Mouse (Mus musculus) neural tube, embryonic 14.5 days (tissue): ENCODE data around the gene Htr1d. TPM values are rescaled to one million over a fixed set of nuclear protein-coding genes. Genes with fewer than 3 reads are reported as not detected.

Source experiments
- ATAC-seq: fragments of 200-750 bp; cut with Nextera tagmentation; 2 replicates; pipeline ENCODE4 v1.8.0; 2017; ENCODE audit warnings: low read depth, mild to moderate bottlenecking, moderate TSS enrichment, moderate library complexity
- H3K27ac ChIP-seq: fragments of 300-500 bp; sonication (generic); 2 replicates; pipeline ENCODE4 v1.5.1; 2014; ENCODE audit warnings: low read depth, mild to moderate bottlenecking, control low read depth, low read length, moderate library complexity, mixed read lengths
- H3K27me3 ChIP-seq: fragments of 300-500 bp; sonication (generic); 2 replicates; pipeline ENCODE4 v1.6.1; 2014; ENCODE audit warnings: low read length; ENCODE audit not compliant: control insufficient read depth, insufficient read depth
- H3K36me3 ChIP-seq: fragments of 300-500 bp; sonication (generic); 2 replicates; pipeline ENCODE4 v1.6.1; 2014; ENCODE audit warnings: low read length, mixed read lengths; ENCODE audit not compliant: control insufficient read depth, insufficient read depth
- H3K4me1 ChIP-seq: fragments of 300-500 bp; sonication (generic); 2 replicates; pipeline ENCODE4 v1.6.1; 2014; ENCODE audit warnings: low read length; ENCODE audit not compliant: control insufficient read depth, insufficient read depth
- H3K4me2 ChIP-seq: fragments of 300-500 bp; sonication (generic); 2 replicates; pipeline ENCODE4 v1.6.1; 2014; ENCODE audit warnings: mild to moderate bottlenecking, low read depth, low read length, control low read depth
- H3K4me3 ChIP-seq: fragments of 300-500 bp; sonication (generic); 2 replicates; pipeline ENCODE4 v1.5.1; 2014; ENCODE audit warnings: low read depth, low read length, control low read depth, mixed read lengths
- H3K9ac ChIP-seq: fragments of 300-500 bp; sonication (generic); replicated peaks from 2 replicates; pipeline ENCODE4 v1.6.1; 2014; ENCODE audit warnings: low read depth, mild to moderate bottlenecking, control low read depth, low read length, mixed read lengths
- H3K9me3 ChIP-seq: fragments of 300-500 bp; sonication (generic); 2 replicates; pipeline ENCODE4 v1.6.1; 2016; ENCODE audit warnings: low read length; ENCODE audit not compliant: control insufficient read depth
- WGBS: fragments of 180-500 bp; shearing (Covaris S2); extraction: QIAGEN DNeasy Blood & Tissue Kit; methylation state at CpG from one replicate; pipeline ENCODE4 v1.1.7; 2014; 5-methylcytosine and 5-hydroxymethylcytosine counted together
- polyA plus RNA-seq: library from polyadenylated mRNA; unstranded; fragments of >200 nt; fragmentation: Nextera tagmentation; extraction: Ambion mirVana; gene quantifications from 2 replicates; pipeline ENCODE4 v1.2.1, GENCODE M21; 2014

The Htr1d gene
- polyA plus RNA-seq, 1 experiment from 2014 or later: 2.5 TPM

- WGBS: 2% methylated on average over 34 of the region's 36 CpGs
- H3K4me3 ChIP-seq: peak within 1 kb of the TSS; percentile 88
- peak within 1 kb of the TSS; percentile 60 for H3K4me2 ChIP-seq
- H3K9me3 ChIP-seq: no peaks in the 10 kb centered on the region
- H3K4me1 ChIP-seq: peaks cover 12% of the 10 kb centered on the region; the same call in 1 of the 2 replicates
- peak within 1 kb of the TSS; percentile 87 for H3K9ac ChIP-seq
- no peaks in the 10 kb centered on the region for H3K36me3 ChIP-seq
- H3K27me3 ChIP-seq: no peaks in the 10 kb centered on the region
- ATAC-seq: peak; percentile 92
- H3K27ac ChIP-seq: peak within 1 kb of the TSS; percentile 92
These were observed 46.1 kb downstream of the Htr1d start, which contains the start of gene Luzp1 for GRCm38 (mm10) chr4:136469371-136469903. Gene Luzp1, plus strand, starts transcription at chr4:136469761.

- Histone ChIP-seq H3K9ac (peak overlapping the region; percentile 87), H3K27ac (peak overlapping the region; percentile 92), H3K4me2 (peak overlapping the region; percentile 60), H3K36me3 (no peaks in the 10 kb centered on the region), H3K4me3 (peak overlapping the region; percentile 88), H3K27me3 (no peaks in the 10 kb centered on the region), H3K9me3 (no peaks in the 10 kb centered on the region), H3K4me1 (peaks cover 12% of the 10 kb centered on the region; the same call in 1 of the 2 replicates)
- peak; percentile 84 for ATAC-seq
- WGBS: under 1% methylated on average over 37 of the region's 55 CpGs
These were observed 46.6 kb downstream of the Htr1d start for GRCm38 (mm10) chr4:136469941-136470346.

DNA sequence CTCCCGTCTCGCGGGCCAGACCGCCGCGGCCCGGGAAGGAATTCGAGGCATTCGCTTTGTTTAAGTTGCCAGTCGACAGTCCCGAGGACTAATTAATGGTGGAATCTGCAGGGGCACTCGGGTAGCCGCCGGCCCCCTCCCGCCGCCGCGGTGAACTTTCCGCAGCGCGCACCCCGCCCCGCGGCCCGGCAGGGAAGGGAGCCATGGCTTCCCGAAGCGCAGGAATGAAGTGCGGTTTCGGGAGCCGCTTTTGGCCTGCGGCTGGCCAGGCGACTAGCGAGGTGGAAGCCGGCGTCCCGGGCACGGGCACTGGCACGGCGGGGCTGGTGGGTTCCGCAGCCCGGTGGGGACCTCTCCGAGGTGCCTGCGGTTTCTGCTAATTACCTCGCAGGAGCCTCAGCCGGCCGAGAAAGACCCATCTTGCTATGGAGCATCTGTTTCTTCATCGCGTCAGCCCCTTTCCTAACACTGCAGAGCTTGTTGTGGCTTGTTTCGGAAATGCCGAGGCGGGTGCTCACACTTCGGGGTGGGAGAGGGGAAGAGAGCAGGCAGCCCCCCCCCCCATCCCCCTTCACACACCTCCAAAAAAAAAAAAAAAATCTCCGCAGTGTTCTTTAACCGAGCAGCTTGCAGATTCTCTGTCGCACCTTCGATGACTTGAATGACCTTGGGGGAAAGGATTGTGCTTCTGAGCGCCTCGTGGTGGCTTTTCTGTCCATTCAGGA is 47.2 kb downstream of the Htr1d start:
- H3K4me1 ChIP-seq: peaks cover 12% of the 10 kb centered on the region; the same call in 1 of the 2 replicates
- WGBS: under 1% methylated on average over 58 of the region's 58 CpGs
- H3K4me3 ChIP-seq: peak overlapping the region; percentile 88
- H3K4me2 ChIP-seq: peak overlapping the region; percentile 60
- H3K36me3 ChIP-seq: no peaks in the 10 kb centered on the region
- peak; percentile 26 for ATAC-seq
- no peaks in the 10 kb centered on the region for H3K9me3 ChIP-seq
- H3K27me3 ChIP-seq: no peaks in the 10 kb centered on the region
- H3K27ac ChIP-seq: peak overlapping the region; percentile 92
- H3K9ac ChIP-seq: peak overlapping the region; percentile 87

- no peak overlapping the region for H3K9ac ChIP-seq
- H3K36me3 ChIP-seq: no peaks in the 10 kb centered on the region
- H3K27ac ChIP-seq: no peak overlapping the region
- H3K27me3 ChIP-seq: no peaks in the 10 kb centered on the region
- H3K4me3 ChIP-seq: no peak overlapping the region
- no peak overlapping the region for H3K4me2 ChIP-seq
- WGBS: 100% methylated on average over 1 of the region's 1 CpGs
- ATAC-seq: no peak
- peaks cover 3% of the 10 kb centered on the region; the same call in 1 of the 2 replicates for H3K4me1 ChIP-seq
- H3K9me3 ChIP-seq: no peaks in the 10 kb centered on the region
These were observed 53.4 kb downstream of the Htr1d start for GRCm38 (mm10) chr4:136476692-136477091.

DNA sequence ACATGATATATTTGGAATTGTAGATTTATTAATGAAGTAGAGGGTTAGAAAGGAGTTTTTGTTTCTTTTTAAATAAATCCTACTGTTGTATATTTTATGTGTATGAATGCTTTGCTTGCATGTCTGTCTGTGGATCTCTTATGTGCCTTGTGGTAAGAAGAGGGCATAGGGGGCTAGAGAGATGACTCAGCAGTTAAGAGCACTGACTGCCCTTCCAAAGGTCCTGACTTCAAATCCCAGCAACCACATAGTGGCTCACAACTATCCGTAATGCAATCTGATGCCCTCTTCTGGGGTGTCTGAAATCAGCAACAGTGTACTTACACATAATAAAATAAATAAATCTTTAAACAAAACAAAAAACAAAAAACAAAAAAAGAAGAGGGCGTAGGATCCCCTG is 63.2 kb downstream of the Htr1d start:
- WGBS: 90% methylated on average over 2 of the region's 2 CpGs
- no peak overlapping the region for H3K4me3 ChIP-seq

More for the DNA sequence above, 63.2 kb downstream of the Htr1d start:
- no peak overlapping the region for H3K4me2 ChIP-seq
- H3K27me3 ChIP-seq: no peaks in the 10 kb centered on the region
- H3K36me3 ChIP-seq: no peaks in the 10 kb centered on the region
- H3K27ac ChIP-seq: no peak overlapping the region
- no peak overlapping the region for H3K9ac ChIP-seq
- no peak for ATAC-seq
- no peaks in the 10 kb centered on the region for H3K9me3 ChIP-seq
- no peaks in the 10 kb centered on the region for H3K4me1 ChIP-seq

Other genes starting within 250 kb of the Htr1d start
- 2.4 and 4.8 TPM in 2 replicates for gene Asap3, start 217.2 kb upstream of the Htr1d start, polyA plus RNA-seq
- gene Tcea3, start 175.8 kb upstream of the Htr1d start, polyA plus RNA-seq: 0.71 and 1.7 TPM in 2 replicates
- 51.3 and 51.8 TPM in 2 replicates for gene Zfp46, start 138.8 kb upstream of the Htr1d start, polyA plus RNA-seq
- 167 and 173 TPM in 2 replicates for gene Hnrnpr, start 112.6 kb upstream of the Htr1d start, polyA plus RNA-seq
- 0.45 and 0.50 TPM in 2 replicates for gene 6030445D17Rik, start 38.7 kb downstream of the Htr1d start, polyA plus RNA-seq
- gene Luzp1, start 46.2 kb downstream of the Htr1d start, polyA plus RNA-seq: 56.8 and 65.2 TPM in 2 replicates
- 83.6 and 91.2 TPM in 2 replicates for gene Kdm1a, start 179.2 kb downstream of the Htr1d start, polyA plus RNA-seq
- not detected in 2 replicates for gene Tex46, start 186.9 kb downstream of the Htr1d start, polyA plus RNA-seq
- gene Lactbl1, start 199.1 kb downstream of the Htr1d start, polyA plus RNA-seq: 0.09 TPM in 1 of 2 replicates, not detected in the other